Mouse (Mus musculus): ENCODE measurements around the gene Atxn7l1.

DNA sequence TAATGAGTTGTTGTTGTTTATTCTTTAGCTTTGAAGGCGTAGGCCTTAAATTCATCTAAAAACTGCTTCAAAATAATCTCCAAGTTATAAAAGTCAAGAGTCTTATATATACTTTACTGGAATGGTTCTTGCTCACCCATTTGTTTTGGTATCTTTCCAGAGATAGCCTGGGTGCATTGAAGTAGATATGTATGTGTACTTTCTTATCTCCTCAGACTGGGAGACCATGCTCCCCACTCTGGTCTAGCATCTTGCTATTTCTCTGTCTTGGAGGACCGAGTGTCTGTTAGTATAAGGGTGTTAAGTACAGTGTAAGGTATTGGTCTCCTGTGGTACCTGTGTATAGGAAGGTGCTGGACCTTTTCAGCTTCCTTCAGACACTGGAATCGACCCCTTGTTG lies 6.4 kb downstream of the Atxn7l1 start:
- no peak for TF ChIP-seq POLR2A (IDR thresholded peaks at IDR 0.05; ENCODE audit: low read depth, low read length)
- no peak for TF ChIP-seq CTCF (conservative IDR thresholded peaks at IDR 0.05; ENCODE audit: insufficient read depth, insufficient read length, low read depth, low read length)

Data from kidney, adult 2 months (tissue).